Mouse (Mus musculus) ovary, postnatal 10 days (tissue): ENCODE results near the gene Nfkbiz.
"Not testable (repeated sequence)": the region's sequence is repeated elsewhere in the genome, so short reads cannot be mapped to it uniquely, and the experiment has no call there.

ENCODE experiments used
- DNase-seq: peaks from one replicate; pipeline ENCODE4 v3.0.0; 2022; ENCODE audit warnings: low spot score

The Nfkbiz gene

GRCm38 (mm10) chr16:55838510-55839474 lies at the start of gene Nfkbiz:
TSS of gene Nfkbiz (minus strand) at chr16:55838899.
- peak; percentile 84 for DNase-seq

GRCm38 (mm10) chr16:55887814-55888583 lies 49.3 kb upstream of the Nfkbiz start:
- no peak for DNase-seq

- no peak for DNase-seq
Measured at GRCm38 (mm10) chr16:55884246-55884645, 45.5 kb upstream of the Nfkbiz start.

GRCm38 (mm10) chr16:55876025-55876424 lies 37.3 kb upstream of the Nfkbiz start:
- DNase-seq = no peak

- no peak for DNase-seq
Measured at GRCm38 (mm10) chr16:55863832-55864231, 25.1 kb upstream of the Nfkbiz start.

GRCm38 (mm10) chr16:55863149-55863815 lies 24.6 kb upstream of the Nfkbiz start:
- DNase-seq = peak; percentile 20

GRCm38 (mm10) chr16:55861104-55861503 lies 22.4 kb upstream of the Nfkbiz start:
- no peak for DNase-seq

- DNase-seq = not testable (repeated sequence)
Measured at GRCm38 (mm10) chr16:55859421-55859820, 20.7 kb upstream of the Nfkbiz start.

GRCm38 (mm10) chr16:55858465-55858864 lies 19.8 kb upstream of the Nfkbiz start:
- no peak for DNase-seq

GRCm38 (mm10) chr16:55852943-55853727 lies 14.4 kb upstream of the Nfkbiz start:
- DNase-seq = peak; percentile 56

GRCm38 (mm10) chr16:55852515-55852914 lies 13.8 kb upstream of the Nfkbiz start:
- no peak for DNase-seq

- DNase-seq = no peak
Measured at GRCm38 (mm10) chr16:55850485-55850884, 11.8 kb upstream of the Nfkbiz start.

GRCm38 (mm10) chr16:55847679-55848078 lies 9.0 kb upstream of the Nfkbiz start:
- no peak for DNase-seq

- DNase-seq = no peak
Measured at GRCm38 (mm10) chr16:55844847-55845246, 6.1 kb upstream of the Nfkbiz start.

GRCm38 (mm10) chr16:55843919-55844318 lies 5.2 kb upstream of the Nfkbiz start:
- DNase-seq = no peak

- DNase-seq = no peak
Measured at GRCm38 (mm10) chr16:55843134-55843533, 4.4 kb upstream of the Nfkbiz start.

- DNase-seq = no peak
Measured at GRCm38 (mm10) chr16:55841506-55841905, 2.8 kb upstream of the Nfkbiz start.

GRCm38 (mm10) chr16:55838129-55838509 lies 580 bp downstream of the Nfkbiz start:
- no peak for DNase-seq

GRCm38 (mm10) chr16:55837653-55838052 lies 1.0 kb downstream of the Nfkbiz start:
- DNase-seq = not testable (repeated sequence)

- no peak for DNase-seq
Measured at GRCm38 (mm10) chr16:55837168-55837567, 1.5 kb downstream of the Nfkbiz start.

GRCm38 (mm10) chr16:55835798-55836197 lies 2.9 kb downstream of the Nfkbiz start:
- DNase-seq = no peak
